Mouse (Mus musculus) c-Kit-negative CD71-positive TER-119-positive erythroid progenitor cells, embryonic 14.5 days (primary cell): Measurements from ENCODE around the gene Tph2.
"Not testable (repeated sequence)": the region's sequence is repeated elsewhere in the genome, so short reads cannot be mapped to it uniquely, and the experiment has no call there.

Experiments used
- DNase-seq: peaks from one replicate; pipeline ENCODE4 v3.0.0-alpha.2; 2013; ENCODE audit warnings: low read depth, low spot score

Gene Tph2

GRCm38 (mm10) chr10:115184697-115185096 is at the start of gene Tph2:
Gene Tph2 (minus strand): TSS chr10:115185022.
- no peak for DNase-seq

GRCm38 (mm10) chr10:115233798-115234197 is 49.0 kb upstream of the Tph2 start:
- DNase-seq, result no peak

GRCm38 (mm10) chr10:115232513-115232912 is 47.7 kb upstream of the Tph2 start:
- no peak for DNase-seq

DNA sequence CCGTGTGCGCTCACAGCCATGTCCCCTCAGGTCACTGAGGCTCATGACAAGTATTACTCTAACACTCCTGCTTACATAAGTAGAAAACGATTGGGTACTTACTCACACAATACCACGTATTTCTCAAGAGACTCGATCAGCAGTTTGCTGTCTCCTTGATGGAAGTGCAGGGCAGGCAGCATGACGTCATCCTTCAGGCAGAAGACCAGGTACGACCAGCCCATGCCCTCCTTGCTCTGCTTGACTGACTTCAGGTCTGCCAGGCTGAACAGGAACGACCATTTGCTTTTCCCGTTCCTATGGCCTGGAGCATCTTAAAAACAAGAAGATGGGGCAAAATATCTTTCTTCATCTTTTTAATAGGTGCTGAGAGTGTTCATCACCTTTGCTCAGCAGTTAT is 44.2 kb upstream of the Tph2 start:
- no peak for DNase-seq

DNA sequence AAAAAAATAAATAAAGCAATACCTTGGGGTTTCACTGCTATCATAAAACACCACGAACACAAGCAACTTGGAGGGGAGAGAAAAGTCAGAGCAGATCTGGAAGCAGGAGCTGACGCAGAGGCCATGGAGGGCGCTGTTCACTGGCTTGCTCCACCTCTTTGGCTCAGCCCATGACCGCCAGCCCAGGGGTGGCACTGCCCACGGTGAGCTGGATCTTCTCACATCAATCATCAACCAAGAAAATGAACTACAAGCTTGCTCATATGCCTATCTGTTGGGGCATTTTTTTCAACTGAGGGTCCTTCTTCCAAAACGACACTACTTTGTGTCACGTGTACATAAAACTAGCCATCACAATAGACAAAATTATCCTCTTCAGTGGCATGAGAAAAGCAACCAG is 41.8 kb upstream of the Tph2 start:
- no peak for DNase-seq

GRCm38 (mm10) chr10:115223845-115224244 is 39.0 kb upstream of the Tph2 start:
- no peak for DNase-seq

- no peak for DNase-seq
Observed at GRCm38 (mm10) chr10:115212916-115213580, 28.2 kb upstream of the Tph2 start.

- DNase-seq, result no peak
Observed at GRCm38 (mm10) chr10:115205825-115206224, 21.0 kb upstream of the Tph2 start.

GRCm38 (mm10) chr10:115205284-115205683 is 20.5 kb upstream of the Tph2 start:
- no peak for DNase-seq

DNA sequence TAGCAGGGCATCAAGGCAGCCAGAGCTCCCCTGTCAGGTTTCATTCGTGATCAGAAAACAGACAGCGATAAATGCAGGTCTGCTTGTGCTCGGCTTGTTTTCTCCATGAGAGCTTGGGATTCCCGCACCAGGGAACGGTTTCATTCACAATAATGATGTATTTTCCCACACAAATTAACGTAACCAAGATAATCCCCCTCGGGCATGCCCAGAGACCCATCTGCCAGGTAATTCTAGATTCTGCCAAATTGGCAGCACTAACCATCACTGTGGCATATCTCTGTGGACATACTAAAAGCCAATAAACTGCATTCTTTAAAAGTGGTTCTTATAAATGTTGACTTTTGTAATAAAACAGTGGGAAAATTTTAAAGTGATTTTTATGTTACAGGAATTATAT is 6.4 kb upstream of the Tph2 start:
- DNase-seq, result no peak

- DNase-seq, result no peak
Observed at GRCm38 (mm10) chr10:115187390-115187789, 2.6 kb upstream of the Tph2 start.

DNA sequence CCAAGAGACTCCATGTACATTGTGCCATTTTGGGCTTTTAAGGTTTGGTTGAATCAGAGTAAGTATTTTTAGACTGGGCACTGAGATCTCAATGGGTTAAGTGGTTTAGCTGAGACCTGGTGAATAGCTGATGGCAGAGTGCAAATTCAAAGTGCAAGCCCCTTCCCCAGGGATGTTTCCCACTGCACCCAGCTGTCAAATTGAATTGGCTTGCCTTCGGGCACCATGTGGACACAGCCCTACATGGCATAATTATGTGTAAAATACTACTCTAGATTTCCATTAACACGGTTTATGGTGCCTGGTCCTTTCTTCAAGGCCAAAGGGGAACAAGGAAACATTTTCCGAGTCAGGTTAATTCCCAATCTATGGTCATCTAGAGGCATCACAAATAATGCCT is 3.8 kb downstream of the Tph2 start:
- DNase-seq, result no peak

DNA sequence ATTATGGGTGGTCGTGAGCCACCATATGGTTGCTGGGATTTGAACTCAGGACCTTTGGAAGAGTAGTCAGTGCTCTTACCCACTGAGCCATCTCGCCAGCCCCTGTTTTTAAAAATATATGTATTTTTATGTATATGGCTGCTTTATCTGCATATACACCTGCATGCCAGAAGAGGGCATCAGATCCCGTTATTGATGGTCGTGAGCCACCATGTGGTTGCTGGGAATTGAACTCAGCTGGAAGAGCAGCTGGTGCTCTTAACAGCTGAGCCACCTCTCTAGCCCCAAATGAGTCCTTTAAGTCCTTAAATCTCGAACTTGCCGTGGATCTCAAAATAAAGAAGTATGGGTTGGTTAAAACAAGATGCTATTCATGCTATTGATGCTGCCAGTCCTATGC is 6.8 kb downstream of the Tph2 start:
- DNase-seq, result not testable (repeated sequence)

GRCm38 (mm10) chr10:115175591-115175991 is 9.2 kb downstream of the Tph2 start:
- DNase-seq, result no peak

GRCm38 (mm10) chr10:115173336-115173735 is 11.5 kb downstream of the Tph2 start:
- no peak for DNase-seq

GRCm38 (mm10) chr10:115171351-115171818 is 13.4 kb downstream of the Tph2 start:
- DNase-seq, result no peak

- no peak for DNase-seq
Observed at GRCm38 (mm10) chr10:115170496-115171350, 14.1 kb downstream of the Tph2 start.

DNA sequence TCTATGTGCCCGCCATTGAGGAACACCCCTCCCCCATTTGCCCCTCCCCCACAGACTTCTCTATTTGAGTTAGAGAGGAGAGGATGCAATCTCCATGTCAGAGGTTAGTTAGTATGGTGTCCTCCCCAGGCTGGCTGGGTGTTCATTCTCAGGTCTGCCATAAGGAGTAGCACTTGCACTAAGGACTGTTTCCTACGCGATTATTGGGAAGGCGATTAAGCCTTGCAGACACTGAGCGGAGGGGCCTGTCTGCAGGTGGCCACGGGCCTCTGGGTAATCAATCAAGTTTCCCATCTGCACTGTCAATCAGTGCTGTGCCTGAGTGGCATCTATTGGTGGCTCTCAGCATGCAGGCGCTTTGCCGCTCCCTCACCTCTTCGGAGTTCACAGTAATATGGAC is 15.4 kb downstream of the Tph2 start:
- no peak for DNase-seq

DNA sequence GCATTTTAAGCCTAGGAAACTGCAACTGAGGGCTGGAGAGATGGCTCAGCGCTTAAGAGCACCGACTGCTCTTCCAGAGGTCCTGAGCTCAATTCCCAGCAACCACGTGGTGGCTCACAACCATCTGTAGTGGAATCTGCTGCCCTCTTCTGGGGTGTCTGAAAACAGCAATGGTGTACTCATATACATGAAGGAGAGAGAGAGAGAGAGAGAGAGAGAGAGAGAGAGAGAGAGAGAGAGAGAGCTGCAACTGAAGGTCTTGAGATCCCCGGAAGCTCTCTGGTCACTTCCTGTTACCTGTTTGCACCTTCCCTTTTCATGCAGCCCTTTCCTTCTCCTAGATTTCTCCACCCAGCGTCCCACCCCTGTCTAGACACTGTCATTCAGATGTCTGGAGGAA is 24.5 kb downstream of the Tph2 start:
- DNase-seq, result no peak

GRCm38 (mm10) chr10:115147308-115147707 is 37.5 kb downstream of the Tph2 start:
- no peak for DNase-seq

GRCm38 (mm10) chr10:115146257-115146898 is 38.4 kb downstream of the Tph2 start:
- no peak for DNase-seq

DNA sequence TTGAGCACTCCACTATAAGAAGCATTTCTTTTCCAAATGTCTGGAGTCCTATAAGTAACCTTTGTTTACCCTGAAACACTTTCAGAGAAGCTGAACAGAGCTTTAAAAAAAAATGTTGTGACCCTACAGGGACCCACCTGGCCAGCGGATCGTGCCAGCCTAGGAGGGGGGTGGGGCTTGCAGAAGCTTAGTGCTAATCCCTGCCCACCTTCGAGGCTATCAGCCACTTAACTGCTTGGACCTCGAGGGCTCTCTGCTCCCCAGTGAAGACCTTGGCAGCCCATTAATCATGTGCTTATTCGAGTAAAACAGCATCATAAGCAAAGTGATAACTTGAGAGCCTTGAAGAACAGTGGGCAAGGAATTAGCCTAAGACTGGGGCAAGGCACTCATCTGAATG is 40.3 kb downstream of the Tph2 start:
- DNase-seq, result no peak
